Mouse (Mus musculus) intestine, postnatal 0 days (tissue): ENCODE results near the gene Gng10. TPM values are rescaled to one million over a fixed set of nuclear protein-coding genes. Genes with fewer than 3 reads are reported as not detected.

Experiments used
- ATAC-seq: fragments of 200-750 bp; cut with Nextera tagmentation; 2 replicates; pipeline ENCODE4 v1.8.0; 2017; ENCODE audit warnings: mild to moderate bottlenecking, moderate TSS enrichment, moderate library complexity
- H3K27ac ChIP-seq: fragments of 300-500 bp; sonication (generic); 2 replicates; pipeline ENCODE4 v1.5.1; 2014; ENCODE audit warnings: mild to moderate bottlenecking, low read depth, low read length, moderate library complexity
- H3K27me3 ChIP-seq: fragments of 300-500 bp; sonication (generic); replicated peaks from 2 replicates; pipeline ENCODE4 v1.6.1; 2014; ENCODE audit warnings: low read length, mixed read lengths; ENCODE audit not compliant: control insufficient read depth, insufficient read depth
- H3K36me3 ChIP-seq: fragments of 300-500 bp; sonication (generic); 2 replicates; pipeline ENCODE4 v1.6.1; 2014; ENCODE audit warnings: mild to moderate bottlenecking, moderate library complexity; ENCODE audit not compliant: control insufficient read depth, insufficient read depth
- H3K4me1 ChIP-seq: fragments of 300-500 bp; sonication (generic); replicated peaks from 2 replicates; pipeline ENCODE4 v1.6.1; 2014; ENCODE audit warnings: antibody characterized with exemption, low read length, mixed read lengths; ENCODE audit not compliant: control insufficient read depth, insufficient read depth
- H3K4me2 ChIP-seq: fragments of 300-500 bp; sonication (generic); replicated peaks from 2 replicates; pipeline ENCODE4 v1.6.1; 2014; ENCODE audit warnings: low read depth, mild to moderate bottlenecking, moderate library complexity
- H3K4me3 ChIP-seq: fragments of 300-500 bp; sonication (generic); 2 replicates; pipeline ENCODE4 v1.5.1; 2014; ENCODE audit warnings: low read depth, low read length
- H3K9ac ChIP-seq: fragments of 300-500 bp; sonication (generic); 2 replicates; pipeline ENCODE4 v1.6.1; 2014; ENCODE audit warnings: mild to moderate bottlenecking, low read depth, low read length
- H3K9me3 ChIP-seq: fragments of 300-500 bp; sonication (generic); 2 replicates; pipeline ENCODE4 v1.6.1; 2016; ENCODE audit warnings: mixed run types; ENCODE audit not compliant: control insufficient read depth
- CTCF ChIP-seq: sonication (generic); IDR thresholded peaks from 2 replicates; pipeline ENCODE4 v1.5.1; 2016; ENCODE audit warnings: low read depth, mild to moderate bottlenecking, control low read depth, antibody characterized with exemption, moderate library complexity
- WGBS: fragments of 180-500 bp; shearing (Covaris S2); extraction: QIAGEN DNeasy Blood & Tissue Kit; methylation state at CpG from one replicate; pipeline ENCODE4 v1.1.7; 2014; 5-methylcytosine and 5-hydroxymethylcytosine counted together
- polyA plus RNA-seq: library from polyadenylated mRNA; unstranded; fragments of >200 nt; fragmentation: Nextera tagmentation; extraction: Ambion mirVana; gene quantifications from 2 replicates; pipeline ENCODE4 v1.2.1, GENCODE M21; 2015

Gene Gng10
- polyA plus RNA-seq, 1 experiment from 2014 or later = 56.0 TPM

DNA sequence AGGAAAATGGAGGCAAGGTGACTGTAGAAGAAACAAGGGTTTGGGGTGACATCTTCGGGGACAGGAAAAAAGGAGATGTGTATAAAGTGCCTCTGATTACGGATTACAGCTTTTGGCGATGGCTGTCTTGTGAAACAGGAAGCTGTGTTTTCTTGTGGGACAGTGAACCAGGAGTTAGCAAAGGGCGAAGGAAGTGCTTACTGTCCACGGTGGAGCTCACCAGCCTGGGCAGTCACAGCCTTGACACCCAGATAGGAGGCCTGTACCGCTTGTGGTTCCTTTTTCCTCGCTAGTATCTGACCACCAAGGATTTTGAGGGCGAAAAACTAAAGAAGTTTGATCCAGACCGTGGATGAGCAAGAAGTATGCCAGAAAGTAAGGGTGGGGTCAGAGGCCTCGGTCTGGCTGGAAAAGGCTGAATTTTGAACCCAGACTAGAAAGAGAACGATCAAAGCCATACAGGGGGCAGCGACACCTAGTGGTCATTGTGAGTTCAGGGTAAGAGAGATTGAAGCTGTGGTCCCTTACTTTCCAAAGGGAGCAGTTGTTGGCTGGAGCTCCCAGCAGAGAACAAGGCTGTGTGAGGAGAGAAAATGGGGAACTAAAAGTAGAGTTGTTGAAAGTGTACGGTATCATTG is 1.7 kb downstream of the Gng10 start:
- TF ChIP-seq CTCF = peak; percentile 92
- H3K36me3 ChIP-seq = no peaks in the 10 kb centered on the region
- 0 out of 2 replicates have a peak overlapping the region, but pooled peaks have one; percentile 6 for H3K4me2 ChIP-seq
- no peaks in the 10 kb centered on the region for H3K27me3 ChIP-seq
- H3K4me3 ChIP-seq = no peak overlapping the region
- H3K27ac ChIP-seq = no peak overlapping the region; the same call in 1 of the 2 replicates
- H3K9ac ChIP-seq = no peak overlapping the region
- ATAC-seq = 0 out of 2 replicates have a peak, but pooled peaks have one; percentile 14
- H3K4me1 ChIP-seq = no peaks in the 10 kb centered on the region
- no peaks in the 10 kb centered on the region for H3K9me3 ChIP-seq
- 53% methylated on average over 13 of the region's 13 CpGs for WGBS

DNA sequence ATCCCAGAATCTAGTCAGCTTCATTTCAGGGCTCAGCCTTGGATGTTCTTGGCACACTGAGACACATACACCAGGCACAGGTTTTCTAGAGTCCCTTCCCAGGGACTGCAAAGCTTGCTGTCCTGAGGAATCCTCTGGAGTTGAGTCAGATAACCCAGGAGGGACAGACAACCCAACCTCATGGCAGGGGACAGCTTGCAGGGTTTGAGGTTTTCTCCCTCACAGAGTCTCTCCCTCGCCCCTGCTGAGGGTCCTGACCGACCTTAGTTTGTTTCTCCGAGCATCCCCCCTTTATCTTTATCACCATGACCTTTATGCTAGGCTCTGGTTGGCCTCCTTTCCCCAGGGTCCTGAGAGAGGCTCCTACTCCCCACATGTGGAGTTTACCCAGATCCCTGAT is 2.6 kb downstream of the Gng10 start:
- no peaks in the 10 kb centered on the region for H3K4me1 ChIP-seq
- H3K4me2 ChIP-seq = no peak overlapping the region
- no peaks in the 10 kb centered on the region for H3K27me3 ChIP-seq
- no peaks in the 10 kb centered on the region for H3K36me3 ChIP-seq
- no peak overlapping the region for H3K4me3 ChIP-seq
- H3K9me3 ChIP-seq = no peaks in the 10 kb centered on the region
- no peak for ATAC-seq
- no peak overlapping the region for H3K9ac ChIP-seq
- TF ChIP-seq CTCF = no peak
- H3K27ac ChIP-seq = no peak overlapping the region
- WGBS = 70% methylated on average over 3 of the region's 3 CpGs

DNA sequence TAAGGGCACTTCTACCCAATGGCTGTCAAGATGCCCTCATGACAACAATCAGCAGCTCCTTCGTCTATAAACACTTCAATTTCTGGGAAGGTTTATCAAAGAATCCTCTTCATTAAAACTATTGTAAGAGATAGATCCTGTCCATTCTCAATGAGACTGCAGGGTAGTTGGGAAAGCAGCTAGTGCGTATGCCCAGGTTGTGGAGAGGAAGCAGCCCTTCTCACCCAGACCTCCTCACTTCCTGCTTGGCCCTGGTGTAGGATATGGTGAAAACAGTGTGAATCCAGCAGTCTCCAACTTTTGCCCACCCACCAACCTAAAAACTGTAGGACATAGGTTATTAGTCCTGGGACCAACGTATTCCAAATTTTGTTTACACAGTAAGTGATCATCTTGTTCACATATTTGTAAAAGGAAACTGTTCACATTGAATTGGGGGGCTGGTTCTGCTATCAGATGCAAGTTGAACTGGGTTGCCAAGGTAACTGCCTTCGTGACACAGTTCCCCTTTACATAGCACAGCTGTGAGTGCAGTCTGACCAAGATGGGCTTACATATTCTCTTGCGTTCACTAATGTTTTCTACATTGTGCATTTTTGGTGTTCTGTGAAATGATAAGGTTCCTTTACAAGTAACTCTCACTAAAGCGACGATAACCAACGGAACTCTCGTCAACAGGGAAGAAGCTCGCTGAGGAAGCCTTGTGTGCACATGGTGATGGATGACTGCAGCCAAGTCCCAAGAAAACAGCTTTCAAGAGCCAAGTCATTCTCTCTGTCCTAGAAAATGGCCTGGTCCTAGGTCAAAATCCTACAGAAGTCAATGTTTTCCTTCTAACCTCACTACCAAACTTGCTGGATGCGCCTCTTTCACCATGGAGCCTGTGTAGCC is 5.8 kb downstream of the Gng10 start:
- H3K27ac ChIP-seq = no peak overlapping the region
- no peaks in the 10 kb centered on the region; the same call in 1 of the 2 replicates for H3K36me3 ChIP-seq
- H3K4me1 ChIP-seq = no peaks in the 10 kb centered on the region
- H3K9me3 ChIP-seq = no peaks in the 10 kb centered on the region
- no peak for ATAC-seq
- no peak overlapping the region for H3K4me3 ChIP-seq
- TF ChIP-seq CTCF = no peak
- WGBS = 87% methylated on average over 11 of the region's 11 CpGs
- no peak overlapping the region for H3K4me2 ChIP-seq
- H3K9ac ChIP-seq = no peak overlapping the region
- H3K27me3 ChIP-seq = no peaks in the 10 kb centered on the region

DNA sequence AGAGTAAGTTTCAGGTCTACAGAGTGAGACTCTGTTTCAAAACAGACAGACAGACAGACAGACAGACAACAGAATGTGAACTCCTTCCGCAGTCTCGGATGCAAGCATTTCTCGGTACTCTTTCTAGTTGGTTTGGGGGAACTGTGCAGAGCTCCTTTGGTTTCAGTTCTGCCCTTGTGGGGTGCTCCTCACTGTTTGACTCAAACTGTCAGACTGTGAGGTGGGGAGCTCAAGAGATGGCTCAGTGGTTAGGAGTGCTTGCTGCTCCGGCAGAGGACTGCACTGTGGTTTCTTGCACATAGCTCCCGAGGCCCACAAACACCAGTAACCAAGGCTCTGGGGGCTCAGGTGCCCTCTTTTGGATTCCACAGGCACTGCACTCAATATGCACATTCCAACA is 8.2 kb downstream of the Gng10 start:
- Histone ChIP-seq H3K27me3 (no peaks in the 10 kb centered on the region), H3K4me1 (no peaks in the 10 kb centered on the region), H3K4me3 (no peak overlapping the region), H3K9ac (no peak overlapping the region), H3K9me3 (no peaks in the 10 kb centered on the region), H3K27ac (no peak overlapping the region), H3K36me3 (no peaks in the 10 kb centered on the region; the same call in 1 of the 2 replicates), H3K4me2 (no peak overlapping the region)
- WGBS = 92% methylated on average over 5 of the region's 5 CpGs
- TF ChIP-seq CTCF = no peak
- ATAC-seq = no peak

DNA sequence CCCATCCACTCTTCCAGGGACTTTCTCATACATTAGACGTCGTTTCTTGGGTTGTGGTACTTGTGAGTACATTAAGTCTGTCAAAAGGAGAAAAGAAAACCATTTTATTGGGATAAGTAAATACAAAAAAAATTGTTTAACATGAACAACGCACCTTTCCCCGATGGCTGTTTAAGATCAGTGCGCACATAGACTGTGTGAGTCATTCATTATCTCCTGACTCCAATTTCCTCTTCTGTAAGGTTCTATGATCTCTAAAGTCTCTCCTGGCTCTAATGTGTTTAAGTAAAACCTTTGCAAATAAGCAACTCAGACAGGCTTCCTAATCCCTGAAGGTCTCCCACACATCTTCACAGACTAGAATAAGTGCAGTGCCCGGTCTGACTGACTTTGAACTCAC is 9.0 kb downstream of the Gng10 start:
- H3K4me1 ChIP-seq = no peaks in the 10 kb centered on the region
- ATAC-seq = no peak
- no peaks in the 10 kb centered on the region; the same call in 1 of the 2 replicates for H3K36me3 ChIP-seq
- no peaks in the 10 kb centered on the region for H3K27me3 ChIP-seq
- H3K9me3 ChIP-seq = no peaks in the 10 kb centered on the region
- no peak overlapping the region for H3K4me2 ChIP-seq
- no peak overlapping the region for H3K9ac ChIP-seq
- no peak overlapping the region for H3K27ac ChIP-seq
- TF ChIP-seq CTCF = no peak
- no peak overlapping the region for H3K4me3 ChIP-seq
- WGBS = 52% methylated on average over 6 of the region's 6 CpGs

DNA sequence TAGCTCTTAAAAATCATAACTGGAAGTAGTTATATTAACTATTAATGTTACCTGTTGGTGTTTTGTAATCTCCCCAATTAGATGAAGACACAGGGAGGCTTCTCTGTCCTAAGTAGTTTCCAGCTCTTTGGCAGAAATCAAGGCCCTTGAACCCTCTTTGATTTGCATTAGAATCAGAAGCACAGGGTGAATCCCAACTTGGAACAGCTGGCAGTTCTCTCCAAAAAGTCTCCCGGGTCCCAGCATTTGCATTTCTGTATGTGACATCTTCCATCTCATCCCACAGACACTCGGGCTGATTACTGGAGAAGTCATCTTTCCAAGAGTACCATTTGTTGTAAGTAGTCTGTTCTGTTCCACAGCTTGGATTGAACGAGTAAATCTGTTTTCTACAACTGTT is 12.3 kb downstream of the Gng10 start:
- no peaks in the 10 kb centered on the region for H3K27me3 ChIP-seq
- no peak overlapping the region for H3K4me3 ChIP-seq
- WGBS = 45% methylated on average over 3 of the region's 3 CpGs
- no peak for ATAC-seq
- no peaks in the 10 kb centered on the region for H3K4me1 ChIP-seq
- H3K27ac ChIP-seq = no peak overlapping the region
- H3K9ac ChIP-seq = no peak overlapping the region
- no peaks in the 10 kb centered on the region; the same call in 1 of the 2 replicates for H3K36me3 ChIP-seq
- H3K4me2 ChIP-seq = no peak overlapping the region
- no peaks in the 10 kb centered on the region for H3K9me3 ChIP-seq
- no peak for TF ChIP-seq CTCF
